Mouse (Mus musculus) embryonic fibroblast, embryonic 13.5 days (primary cell): ENCODE data around the gene Lrrd1. TPM values are rescaled to one million over a fixed set of nuclear protein-coding genes. Genes with fewer than 3 reads are reported as not detected.
"Not testable (repeated sequence)": the region's sequence is repeated elsewhere in the genome, so short reads cannot be mapped to it uniquely, and the experiment has no call there.

ENCODE experiments used
- H3K27ac ChIP-seq: 2 replicates; pipeline ENCODE4 v1.5.1; 2012; ENCODE audit warnings: low read length, control low read depth, inconsistent platforms; ENCODE audit not compliant: insufficient read depth
- H3K4me1 ChIP-seq: 2 replicates; pipeline ENCODE4 v1.6.1; 2011; ENCODE audit warnings: low read length; ENCODE audit not compliant: control insufficient read depth, insufficient read depth
- H3K4me3 ChIP-seq: 2 replicates; pipeline ENCODE4 v1.5.1; 2011; ENCODE audit warnings: mild to moderate bottlenecking, control low read depth, low read length; ENCODE audit not compliant: insufficient read depth
- CTCF ChIP-seq: IDR thresholded peaks from 2 replicates; pipeline ENCODE4 v1.5.1; 2011; ENCODE audit warnings: mild to moderate bottlenecking, control low read depth, low read length, moderate library complexity, borderline replicate concordance; ENCODE audit not compliant: insufficient read depth
- POLR2A ChIP-seq: IDR thresholded peaks from 2 replicates; pipeline ENCODE4 v1.6.1; 2011; ENCODE audit warnings: low read depth, mild to moderate bottlenecking, control low read depth, low read length, moderate library complexity
- polyA plus RNA-seq: library from polyadenylated mRNA; stranded (reverse); fragments of >200 nt; gene quantifications from 2 replicates; pipeline ENCODE4 v1.2.4, GENCODE M21; 2011; ENCODE audit warnings: low read depth; ENCODE audit not compliant: missing spikeins, insufficient read length

The Lrrd1 gene
- not detected in 2 replicates for polyA plus RNA-seq

- Histone ChIP-seq H3K4me1 (peaks cover 3% of the 10 kb centered on the region; the same call in 1 of the 2 replicates), H3K27ac (peak within 1 kb of the TSS; percentile 22; the same call in 1 of the 2 replicates), H3K4me3 (no peak within 1 kb of the TSS)
- TF ChIP-seq CTCF (no peak), POLR2A (no peak)
These were observed at the start of gene Lrrd1 for GRCm38 (mm10) chr5:3845026-3845425. Lrrd1 (plus strand) TSS chr5:3845173.

GRCm38 (mm10) chr5:3797101-3797500 lies 47.9 kb upstream of the Lrrd1 start:
- H3K27ac ChIP-seq, H3K4me1 ChIP-seq, H3K4me3 ChIP-seq: not testable (repeated sequence)

GRCm38 (mm10) chr5:3798656-3799055 lies 46.3 kb upstream of the Lrrd1 start:
- H3K4me1 ChIP-seq, H3K27ac ChIP-seq, H3K4me3 ChIP-seq: not testable (repeated sequence)

- H3K4me3 ChIP-seq: no peak overlapping the region
These were observed 44.9 kb upstream of the Lrrd1 start for GRCm38 (mm10) chr5:3800041-3800440.

GRCm38 (mm10) chr5:3800881-3801280 lies 44.1 kb upstream of the Lrrd1 start:
- TF ChIP-seq POLR2A (no peak), CTCF (no peak)
- no peak overlapping the region for H3K27ac ChIP-seq
- no peaks in the 10 kb centered on the region for H3K4me1 ChIP-seq
- peak overlapping the region; percentile 11; the same call in 1 of the 2 replicates for H3K4me3 ChIP-seq

More at GRCm38 (mm10) chr5:3800041-3800440, 44.9 kb upstream of the Lrrd1 start:
- TF ChIP-seq CTCF (no peak), POLR2A (no peak)
- Histone ChIP-seq H3K4me1 (no peaks in the 10 kb centered on the region), H3K27ac (no peak overlapping the region)

- TF ChIP-seq POLR2A: no peak
- H3K27ac ChIP-seq: 0 out of 2 replicates have a peak overlapping the region, but pooled peaks have one; percentile 75
These were observed 43.1 kb upstream of the Lrrd1 start for GRCm38 (mm10) chr5:3801672-3802432.

GRCm38 (mm10) chr5:3802433-3803291 lies 42.3 kb upstream of the Lrrd1 start, which contains the start of the genes Ankib1 and Krit1:
Ankib1 (minus strand) TSS chr5:3802925.
Krit1 (plus strand) TSS chr5:3803184.
- Histone ChIP-seq H3K27ac (peak within 1 kb of the TSS; percentile 75), H3K4me3 (peak within 1 kb of the TSS; percentile 88), H3K4me1 (no peaks in the 10 kb centered on the region)
- no peak for TF ChIP-seq CTCF
- TF ChIP-seq POLR2A: peak; percentile 61

More at GRCm38 (mm10) chr5:3801672-3802432, 43.1 kb upstream of the Lrrd1 start:
- H3K4me1 ChIP-seq: no peaks in the 10 kb centered on the region
- H3K4me3 ChIP-seq: peak overlapping the region; percentile 88

- TF ChIP-seq CTCF (no peak), POLR2A (0 out of 2 replicates have a peak, but pooled peaks have one; percentile 14)
- Histone ChIP-seq H3K4me3 (peak overlapping the region; percentile 88), H3K4me1 (no peaks in the 10 kb centered on the region), H3K27ac (peak overlapping the region; percentile 75)
These were observed 41.4 kb upstream of the Lrrd1 start for GRCm38 (mm10) chr5:3803292-3804165.

GRCm38 (mm10) chr5:3808472-3808871 lies 36.5 kb upstream of the Lrrd1 start:
- H3K27ac ChIP-seq: no peak overlapping the region
- no peaks in the 10 kb centered on the region for H3K4me1 ChIP-seq
- H3K4me3 ChIP-seq: no peak overlapping the region
- no peak for TF ChIP-seq POLR2A

- Histone ChIP-seq H3K4me1 (no peaks in the 10 kb centered on the region), H3K27ac (no peak overlapping the region), H3K4me3 (no peak overlapping the region)
- TF ChIP-seq POLR2A (no peak), CTCF (no peak)
These were observed 10.9 kb upstream of the Lrrd1 start for GRCm38 (mm10) chr5:3834107-3834506.
